Mouse (Mus musculus) forebrain, embryonic 11.5 days (tissue): ENCODE data around the gene Thtpa. TPM values are rescaled to one million over a fixed set of nuclear protein-coding genes. Genes with fewer than 3 reads are reported as not detected.

Experiments
- ATAC-seq: fragments of 200-750 bp; cut with Nextera tagmentation; replicated peaks from 2 replicates; pipeline ENCODE4 v1.8.0; 2017; ENCODE audit warnings: moderate TSS enrichment; ENCODE audit not compliant: low FRiP score
- DNase-seq: peaks from one replicate; pipeline ENCODE4 v3.0.0-alpha.2; 2017; ENCODE audit warnings: low spot score
- H3K27ac ChIP-seq: fragments of 300-500 bp; sonication (generic); 2 replicates; pipeline ENCODE4 v1.5.1; 2014; ENCODE audit warnings: low read depth, low read length
- H3K27me3 ChIP-seq: fragments of 300-500 bp; sonication (generic); 2 replicates; pipeline ENCODE4 v1.6.1; 2014; ENCODE audit warnings: mild to moderate bottlenecking, low read length, mixed read lengths; ENCODE audit not compliant: control insufficient read depth, insufficient read depth
- H3K36me3 ChIP-seq: fragments of 300-500 bp; sonication (generic); 2 replicates; pipeline ENCODE4 v1.6.1; 2014; ENCODE audit warnings: mild to moderate bottlenecking, low read length, moderate library complexity, mixed read lengths; ENCODE audit not compliant: control insufficient read depth, insufficient read depth
- H3K4me1 ChIP-seq: fragments of 300-500 bp; sonication (generic); replicated peaks from 2 replicates; pipeline ENCODE4 v1.6.1; 2014; ENCODE audit warnings: low read length, mixed read lengths; ENCODE audit not compliant: control insufficient read depth, insufficient read depth
- H3K4me2 ChIP-seq: fragments of 300-500 bp; sonication (generic); 2 replicates; pipeline ENCODE4 v1.6.1; 2014; ENCODE audit warnings: low read depth, mild to moderate bottlenecking, low read length, moderate library complexity, mixed read lengths; ENCODE audit not compliant: severe bottlenecking
- H3K4me3 ChIP-seq: fragments of 300-500 bp; sonication (generic); 2 replicates; pipeline ENCODE4 v1.5.1; 2014; ENCODE audit warnings: low read depth, low read length
- H3K9ac ChIP-seq: fragments of 300-500 bp; sonication (generic); 2 replicates; pipeline ENCODE4 v1.6.1; 2014; ENCODE audit warnings: low read length
- H3K9me3 ChIP-seq: fragments of 300-500 bp; sonication (generic); 2 replicates; pipeline ENCODE4 v1.6.1; 2016; ENCODE audit warnings: low read length, mixed read lengths; ENCODE audit not compliant: control insufficient read depth
- WGBS: fragments of 180-500 bp; shearing (Covaris S2); extraction: QIAGEN DNeasy Blood & Tissue Kit; methylation state at CpG from one replicate; pipeline ENCODE4 v1.1.7; 2014; 5-methylcytosine and 5-hydroxymethylcytosine counted together
- polyA plus RNA-seq: library from polyadenylated mRNA; unstranded; fragments of >200 nt; fragmentation: Nextera tagmentation; extraction: Ambion mirVana; gene quantifications from 2 replicates; pipeline ENCODE4 v1.2.1, GENCODE M21; 2014

The Thtpa gene
- polyA plus RNA-seq, 1 experiment from 2014 or later = 28.6 TPM

DNA sequence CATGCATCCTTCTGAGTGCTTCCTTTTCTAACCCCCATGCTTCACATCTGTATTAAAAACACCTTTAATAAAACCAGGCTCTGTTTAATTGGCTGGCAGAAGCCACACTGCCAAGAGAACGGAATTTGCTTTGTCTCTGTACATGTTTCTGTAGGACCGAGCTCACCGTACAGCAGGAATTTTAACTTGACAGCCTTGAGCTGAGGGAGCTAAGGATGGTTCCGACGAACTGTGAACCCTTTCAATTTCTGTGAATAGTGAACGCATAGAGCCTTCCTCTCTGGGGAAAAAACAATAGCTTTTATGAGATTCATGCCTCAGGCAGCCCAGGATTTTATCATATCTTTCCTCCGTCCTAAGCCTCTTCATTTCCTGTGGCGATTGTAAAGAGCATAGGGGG, 27.8 kb downstream of the Thtpa start:
- 41% methylated on average over 8 of the region's 8 CpGs for WGBS
- Histone ChIP-seq H3K27ac (no peak overlapping the region), H3K4me1 (no peaks in the 10 kb centered on the region), H3K36me3 (no peaks in the 10 kb centered on the region), H3K9me3 (no peaks in the 10 kb centered on the region), H3K4me3 (no peak overlapping the region), H3K4me2 (peak overlapping the region; percentile 3; the same call in 1 of the 2 replicates), H3K27me3 (peaks cover 1% of the 10 kb centered on the region; the same call in 1 of the 2 replicates), H3K9ac (0 out of 2 replicates have a peak overlapping the region, but pooled peaks have one; percentile 9)
- DNase-seq = no peak
- no peak for ATAC-seq

DNA sequence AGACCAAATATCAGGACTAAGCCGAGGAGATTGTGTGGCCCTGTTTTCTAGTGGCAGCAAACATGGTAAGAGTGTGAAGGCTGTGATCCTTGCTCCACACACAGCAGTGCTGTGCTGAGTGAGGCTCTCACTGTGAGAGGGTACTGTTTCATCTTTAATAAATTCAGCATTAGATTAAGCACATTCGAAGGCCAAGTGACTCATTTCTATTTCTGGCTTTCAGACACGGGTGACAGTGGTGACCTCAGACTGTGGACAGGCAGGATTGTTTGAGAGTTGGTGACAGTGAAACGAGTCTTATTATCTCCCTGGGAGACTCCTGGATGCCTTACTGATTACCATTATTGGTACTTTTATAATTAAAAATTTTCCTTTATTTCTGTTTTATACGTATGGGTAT, 31.1 kb downstream of the Thtpa start:
- DNase-seq (no peak), ATAC-seq (no peak)
- Histone ChIP-seq H3K4me1 (no peaks in the 10 kb centered on the region), H3K4me3 (no peak overlapping the region), H3K9ac (no peak overlapping the region), H3K36me3 (no peaks in the 10 kb centered on the region), H3K27me3 (no peaks in the 10 kb centered on the region), H3K9me3 (no peaks in the 10 kb centered on the region), H3K4me2 (no peak overlapping the region), H3K27ac (no peak overlapping the region)
- WGBS = 90% methylated on average over 5 of the region's 5 CpGs

DNA sequence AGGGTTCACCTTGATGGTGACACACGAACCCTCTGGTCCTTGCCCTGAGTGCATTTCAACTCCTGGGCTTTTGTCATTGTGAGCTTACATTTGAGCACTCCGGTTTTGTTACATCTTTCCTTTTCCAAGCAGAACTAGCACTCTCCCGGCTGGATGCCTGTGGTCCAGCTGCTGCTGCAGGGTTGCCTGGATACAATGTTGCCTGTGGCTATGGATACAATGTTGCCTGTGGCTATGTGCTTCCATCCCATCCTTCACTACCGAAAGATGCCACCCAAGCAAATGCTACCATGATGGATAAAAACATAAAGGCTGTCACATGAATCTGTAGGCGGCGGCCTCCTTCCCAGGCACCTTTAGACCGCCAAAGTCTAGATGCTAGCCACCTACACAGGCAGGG, 31.9 kb downstream of the Thtpa start:
- ATAC-seq (no peak), DNase-seq (no peak)
- Histone ChIP-seq H3K27ac (no peak overlapping the region), H3K9me3 (no peaks in the 10 kb centered on the region), H3K9ac (no peak overlapping the region), H3K4me3 (no peak overlapping the region), H3K4me2 (no peak overlapping the region), H3K36me3 (no peaks in the 10 kb centered on the region), H3K27me3 (no peaks in the 10 kb centered on the region), H3K4me1 (no peaks in the 10 kb centered on the region)
- 83% methylated on average over 7 of the region's 7 CpGs for WGBS

DNA sequence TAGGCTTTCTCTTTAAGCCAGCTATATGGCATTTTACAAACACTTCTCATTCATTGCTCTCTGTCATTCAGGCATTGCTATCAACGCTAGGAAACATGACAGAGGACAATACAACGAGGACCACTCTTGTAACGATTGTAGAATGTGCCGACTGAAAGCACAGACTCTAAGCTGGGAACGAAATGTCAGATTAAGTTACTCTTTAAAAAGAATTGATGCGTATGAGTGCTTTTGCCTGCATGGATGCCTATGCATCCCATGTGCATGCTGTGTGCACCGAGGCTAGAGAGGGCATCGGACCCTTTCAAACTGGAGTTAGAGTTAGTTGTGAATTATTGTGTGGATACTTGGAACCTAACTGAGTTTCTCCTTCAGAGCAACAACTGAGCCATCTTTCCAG, 41.1 kb downstream of the Thtpa start:
- no peak overlapping the region for H3K4me2 ChIP-seq
- H3K36me3 ChIP-seq = no peaks in the 10 kb centered on the region
- no peaks in the 10 kb centered on the region for H3K4me1 ChIP-seq
- H3K4me3 ChIP-seq = no peak overlapping the region
- 67% methylated on average over 8 of the region's 8 CpGs for WGBS
- no peak for DNase-seq
- H3K9ac ChIP-seq = no peak overlapping the region
- ATAC-seq = no peak
- H3K27ac ChIP-seq = no peak overlapping the region
- H3K27me3 ChIP-seq = no peaks in the 10 kb centered on the region
- H3K9me3 ChIP-seq = no peaks in the 10 kb centered on the region

DNA sequence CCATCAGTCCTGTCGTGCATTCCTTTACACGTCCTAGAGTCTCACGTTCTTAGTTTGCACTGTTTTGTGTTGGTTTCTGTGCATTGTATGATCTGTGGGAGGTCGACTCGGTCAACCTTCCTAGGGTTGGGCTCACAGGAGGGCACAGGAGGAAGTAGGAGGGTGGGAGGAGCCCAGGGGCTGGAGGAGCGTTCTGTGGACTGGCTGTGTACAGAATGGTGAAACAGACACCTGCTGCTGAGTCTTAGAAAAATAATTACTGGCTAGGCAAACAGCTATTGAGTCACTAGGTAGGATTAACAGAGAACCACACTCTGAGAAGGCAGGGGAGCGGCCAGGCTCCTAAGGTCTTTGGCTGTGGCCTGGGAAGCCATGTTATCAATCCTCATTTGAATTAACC, 44.7 kb downstream of the Thtpa start:
- H3K27me3 ChIP-seq = no peaks in the 10 kb centered on the region
- H3K36me3 ChIP-seq = no peaks in the 10 kb centered on the region
- DNase-seq (no peak), ATAC-seq (no peak)
- WGBS = 30% methylated on average over 7 of the region's 7 CpGs
- no peak overlapping the region for H3K9ac ChIP-seq
- no peak overlapping the region for H3K4me3 ChIP-seq
- no peak overlapping the region for H3K27ac ChIP-seq
- no peaks in the 10 kb centered on the region for H3K4me1 ChIP-seq
- no peak overlapping the region for H3K4me2 ChIP-seq
- H3K9me3 ChIP-seq = no peaks in the 10 kb centered on the region

DNA sequence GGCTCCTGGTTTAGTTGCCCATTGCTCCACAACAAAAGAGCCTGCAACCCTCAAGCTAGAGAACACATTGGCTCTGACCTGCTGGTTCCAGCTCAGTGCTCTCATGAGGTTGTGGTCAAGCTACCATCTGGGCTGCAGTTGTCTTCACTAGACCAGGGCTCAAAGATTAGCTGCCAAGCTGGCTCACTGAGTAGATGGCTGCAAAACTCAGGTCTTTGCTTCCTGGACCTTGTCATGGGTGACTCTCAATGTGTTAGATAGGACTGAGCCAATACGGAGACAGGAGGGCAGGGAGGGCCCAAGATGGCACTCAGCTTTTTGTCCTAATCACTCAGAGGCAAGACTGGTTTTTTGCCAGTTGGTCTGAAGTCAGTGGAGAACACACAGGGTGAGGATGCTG, 51.7 kb downstream of the Thtpa start:
- Histone ChIP-seq H3K4me3 (no peak overlapping the region), H3K9me3 (no peaks in the 10 kb centered on the region), H3K27ac (no peak overlapping the region), H3K27me3 (no peaks in the 10 kb centered on the region), H3K4me2 (no peak overlapping the region), H3K4me1 (no peaks in the 10 kb centered on the region), H3K9ac (no peak overlapping the region), H3K36me3 (no peaks in the 10 kb centered on the region)
- WGBS = 95% methylated on average over 1 of the region's 1 CpGs
- ATAC-seq (no peak), DNase-seq (no peak)

DNA sequence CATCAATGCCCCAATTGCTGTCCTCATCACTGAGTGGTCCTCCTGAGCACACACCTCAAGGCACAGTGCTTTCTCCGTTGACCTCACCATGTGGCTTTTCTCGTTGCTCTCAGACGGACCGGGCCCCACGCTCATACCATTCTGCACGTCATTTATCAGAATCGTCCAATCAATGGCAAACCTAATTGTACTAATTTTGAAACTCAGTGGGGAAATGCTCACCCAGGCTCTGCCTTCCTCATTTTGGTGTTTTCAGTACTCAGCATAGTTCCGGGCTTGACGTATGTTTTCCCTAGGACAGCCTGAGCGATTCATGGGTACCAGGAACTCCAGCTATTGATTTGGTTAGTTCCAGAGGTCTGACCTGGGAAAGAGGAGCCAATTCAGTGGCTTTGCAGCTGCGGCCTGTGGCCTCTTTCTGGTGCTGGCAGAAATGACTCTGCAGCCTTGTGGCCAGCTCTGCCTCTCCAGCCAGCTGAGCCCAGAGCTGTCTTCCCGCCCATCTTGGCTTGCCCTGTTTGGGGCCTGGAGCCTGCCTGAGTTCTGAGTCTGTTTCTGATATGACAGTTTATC, 52.3 kb downstream of the Thtpa start:
- Histone ChIP-seq H3K4me2 (no peak overlapping the region), H3K4me3 (no peak overlapping the region), H3K27ac (no peak overlapping the region), H3K4me1 (no peaks in the 10 kb centered on the region), H3K9me3 (no peaks in the 10 kb centered on the region), H3K27me3 (no peaks in the 10 kb centered on the region), H3K36me3 (no peaks in the 10 kb centered on the region), H3K9ac (no peak overlapping the region)
- DNase-seq (no peak), ATAC-seq (no peak)
- 92% methylated on average over 12 of the region's 12 CpGs for WGBS

DNA sequence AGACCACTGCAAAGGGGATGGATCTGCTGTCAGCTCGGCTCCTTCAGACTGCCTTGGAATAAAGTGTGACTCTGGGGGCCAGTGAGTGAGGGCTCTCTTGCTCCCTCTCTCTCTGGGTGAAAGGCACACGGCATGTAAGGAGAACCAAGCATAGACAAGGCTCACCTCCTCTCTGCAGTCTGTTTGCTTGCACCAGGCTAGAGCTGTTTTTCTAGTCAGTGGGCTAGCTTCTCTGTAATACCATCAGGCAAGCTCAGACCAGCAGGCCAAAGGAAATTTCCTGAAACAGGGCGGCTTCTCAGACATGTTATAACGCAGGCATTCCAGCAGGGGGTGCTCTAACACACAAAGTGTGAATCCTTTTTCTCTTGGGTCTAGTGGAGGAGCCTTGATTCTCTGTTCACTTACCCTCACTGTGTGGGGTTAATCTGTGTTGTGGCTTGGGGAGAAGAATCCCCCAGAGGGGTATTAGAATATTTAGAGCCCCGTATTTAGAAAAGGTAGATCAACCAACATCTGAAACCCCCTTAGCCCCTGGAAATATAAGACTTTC, 53.9 kb downstream of the Thtpa start:
- no peaks in the 10 kb centered on the region for H3K9me3 ChIP-seq
- H3K4me1 ChIP-seq = no peaks in the 10 kb centered on the region; the same call in 1 of the 2 replicates
- no peaks in the 10 kb centered on the region for H3K27me3 ChIP-seq
- no peak overlapping the region for H3K4me2 ChIP-seq
- no peak for ATAC-seq
- no peak overlapping the region for H3K4me3 ChIP-seq
- 25% methylated on average over 5 of the region's 5 CpGs for WGBS
- DNase-seq = peak; percentile 85
- H3K27ac ChIP-seq = no peak overlapping the region
- no peak overlapping the region for H3K9ac ChIP-seq
- no peaks in the 10 kb centered on the region for H3K36me3 ChIP-seq
